Mouse (Mus musculus) liver, embryonic 12.5 days (tissue): ENCODE measurements at regions not wholly inside any gene's neighbourhood (a gene's known extent, or its start where the extent isn't known, plus 50 kb on each side); places are given as distances from the start of the nearest gene placed in this dataset.

ENCODE experiments used
- ATAC-seq: fragments of 200-750 bp; cut with Nextera tagmentation; 2 replicates; pipeline ENCODE4 v1.8.0; 2017; ENCODE audit warnings: moderate number of reproducible peaks, mild to moderate bottlenecking, moderate library complexity
- H3K27ac ChIP-seq: fragments of 300-500 bp; sonication (generic); 2 replicates; pipeline ENCODE4 v1.5.1; 2016; ENCODE audit warnings: mild to moderate bottlenecking
- H3K27me3 ChIP-seq: fragments of 300-500 bp; sonication (generic); replicated peaks from 2 replicates; pipeline ENCODE4 v1.6.1; 2016; ENCODE audit warnings: mild to moderate bottlenecking, moderate library complexity
- H3K36me3 ChIP-seq: fragments of 300-500 bp; sonication (generic); 2 replicates; pipeline ENCODE4 v1.6.1; 2016; ENCODE audit warnings: mild to moderate bottlenecking, moderate library complexity
- H3K4me1 ChIP-seq: fragments of 300-500 bp; sonication (generic); 2 replicates; pipeline ENCODE4 v1.6.1; 2016
- H3K4me2 ChIP-seq: fragments of 300-500 bp; sonication (generic); 2 replicates; pipeline ENCODE4 v1.6.1; 2016; ENCODE audit warnings: mild to moderate bottlenecking, moderate library complexity
- H3K4me3 ChIP-seq: fragments of 300-500 bp; sonication (generic); 2 replicates; pipeline ENCODE4 v1.5.1; 2016; ENCODE audit warnings: mild to moderate bottlenecking, moderate library complexity
- H3K9ac ChIP-seq: fragments of 300-500 bp; sonication (generic); 2 replicates; pipeline ENCODE4 v1.6.1; 2016; ENCODE audit warnings: mild to moderate bottlenecking, moderate library complexity
- H3K9me3 ChIP-seq: fragments of 300-500 bp; sonication (generic); replicated peaks from 2 replicates; pipeline ENCODE4 v1.6.1; 2016; ENCODE audit warnings: mild to moderate bottlenecking, moderate library complexity
- WGBS: fragments of 180-500 bp; shearing (Covaris S2); methylation state at CpG from one replicate; pipeline ENCODE4 v1.1.7; 2016; ENCODE audit not compliant: insufficient replicate concordance; 5-methylcytosine and 5-hydroxymethylcytosine counted together

DNA sequence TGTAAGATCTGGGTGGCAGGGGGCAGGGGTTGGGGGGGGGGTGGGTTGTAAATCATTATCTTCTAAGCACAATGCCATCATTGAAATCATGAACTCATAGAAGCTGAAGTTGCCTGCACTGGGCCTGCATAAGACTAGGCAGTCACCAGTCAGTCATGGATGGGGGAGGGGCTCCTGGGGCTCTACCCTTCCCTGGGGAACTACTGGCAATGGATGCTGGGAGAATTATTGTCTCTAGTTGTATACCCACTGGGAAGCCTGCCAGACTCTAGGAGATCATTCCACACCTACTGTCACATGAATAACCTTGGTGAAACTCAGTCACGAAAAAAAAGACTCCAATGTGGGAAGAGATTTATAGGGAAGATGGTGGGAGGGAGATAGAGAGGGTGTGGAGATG is 186.4 kb downstream of the Gm19935 start:
- Histone ChIP-seq H3K4me2 (no peak overlapping the region), H3K9me3 (no peaks in the 10 kb centered on the region), H3K4me3 (no peak overlapping the region), H3K4me1 (no peaks in the 10 kb centered on the region), H3K9ac (no peak overlapping the region), H3K27ac (no peak overlapping the region), H3K36me3 (no peaks in the 10 kb centered on the region), H3K27me3 (no peaks in the 10 kb centered on the region)
- no peak for ATAC-seq
- 51% methylated on average over 1 of the region's 1 CpGs for WGBS

DNA sequence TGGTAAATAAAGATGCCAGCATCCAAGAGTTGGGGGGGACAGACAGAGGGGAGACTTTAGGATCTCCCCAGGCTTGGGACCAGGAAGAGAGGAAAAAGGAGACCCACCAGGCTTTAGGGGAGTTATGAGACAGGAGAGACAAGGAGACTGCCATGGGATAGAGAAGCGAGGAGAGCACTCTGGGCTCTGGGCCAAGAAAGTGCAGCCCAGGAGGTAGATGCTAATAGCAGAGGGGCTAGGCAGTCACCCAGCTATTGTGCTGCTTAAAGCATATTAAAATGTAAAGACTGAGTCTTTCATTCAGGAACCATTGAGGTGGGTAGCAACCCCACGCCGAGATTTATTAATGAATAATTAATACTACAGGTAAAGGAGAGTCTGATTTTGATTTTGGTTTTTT is 208.8 kb downstream of the Gm19935 start:
- Histone ChIP-seq H3K4me2 (no peak overlapping the region), H3K27ac (no peak overlapping the region), H3K4me3 (no peak overlapping the region), H3K9ac (no peak overlapping the region), H3K9me3 (peaks cover 2% of the 10 kb centered on the region; the same call in 1 of the 2 replicates), H3K27me3 (no peaks in the 10 kb centered on the region), H3K4me1 (no peaks in the 10 kb centered on the region), H3K36me3 (no peaks in the 10 kb centered on the region)
- no peak for ATAC-seq
- WGBS, result 61% methylated on average over 3 of the region's 3 CpGs

DNA sequence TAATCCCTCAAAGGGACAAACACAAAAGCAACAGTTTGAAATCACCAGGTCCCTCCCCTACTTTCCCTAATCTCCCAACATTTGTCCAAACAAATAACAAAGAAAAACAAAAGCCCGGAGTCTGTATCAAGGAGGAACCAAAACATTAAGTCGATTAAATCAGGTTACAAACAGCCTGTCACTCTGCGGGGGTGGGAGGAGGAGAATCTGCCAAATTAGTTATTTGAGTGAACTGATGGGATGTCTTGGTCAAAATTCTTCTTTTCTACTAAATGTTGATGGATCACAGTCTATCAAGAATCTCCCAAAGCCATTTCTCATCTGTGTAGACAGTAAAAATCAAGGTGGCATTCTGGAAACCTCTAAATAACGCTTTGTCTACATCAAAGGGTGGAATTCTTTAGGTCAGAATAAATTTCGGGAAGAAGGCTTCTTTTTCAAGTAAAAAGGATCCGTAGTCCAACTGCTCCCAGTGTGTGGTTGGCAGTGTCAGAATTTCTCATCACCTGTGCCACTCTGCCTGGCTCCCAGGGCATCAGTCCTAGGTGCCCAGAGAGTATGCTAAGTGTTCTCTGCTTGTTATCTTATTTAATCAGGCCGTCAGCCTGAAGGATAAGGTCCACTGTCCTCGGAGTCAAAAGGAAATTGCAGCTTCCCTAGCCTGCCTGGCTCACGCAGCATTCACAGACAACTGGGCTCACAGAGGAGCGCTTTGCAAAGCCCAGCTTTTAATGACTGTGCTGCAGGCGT is 216.1 kb downstream of the Gm19935 start:
- H3K36me3 ChIP-seq, result no peaks in the 10 kb centered on the region
- H3K9ac ChIP-seq, result no peak overlapping the region
- no peaks in the 10 kb centered on the region for H3K4me1 ChIP-seq
- no peak overlapping the region for H3K4me3 ChIP-seq
- H3K9me3 ChIP-seq, result 0 out of 2 replicates have a peak, but pooled peaks cover 3% of the 10 kb centered on the region
- no peaks in the 10 kb centered on the region for H3K27me3 ChIP-seq
- no peak for ATAC-seq
- WGBS, result 22% methylated on average over 11 of the region's 11 CpGs
- no peak overlapping the region for H3K27ac ChIP-seq
- H3K4me2 ChIP-seq, result no peak overlapping the region

DNA sequence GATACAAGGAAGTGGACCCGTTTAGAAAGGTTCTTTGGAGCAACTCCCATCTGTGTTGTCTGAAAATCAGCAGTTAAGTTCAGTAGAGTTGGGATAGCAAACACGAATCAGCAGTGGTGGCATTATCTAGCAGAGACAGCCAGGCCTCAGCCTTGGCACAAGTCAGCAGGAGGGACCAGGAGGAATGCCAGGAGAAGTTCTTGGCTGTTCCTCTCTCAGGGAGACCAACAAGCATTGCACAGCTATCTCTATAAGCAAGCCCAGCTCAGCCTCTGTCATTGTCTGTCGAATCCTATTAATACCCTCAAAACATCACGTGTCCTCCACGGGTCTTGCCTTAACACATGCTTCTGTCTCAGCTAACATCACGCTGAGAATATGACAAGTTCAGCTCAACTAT is 219.8 kb downstream of the Gm19935 start:
- Histone ChIP-seq H3K4me1 (no peaks in the 10 kb centered on the region), H3K9me3 (no peaks in the 10 kb centered on the region), H3K4me3 (no peak overlapping the region), H3K36me3 (no peaks in the 10 kb centered on the region), H3K4me2 (no peak overlapping the region), H3K27ac (no peak overlapping the region), H3K27me3 (no peaks in the 10 kb centered on the region), H3K9ac (no peak overlapping the region)
- ATAC-seq, result no peak
- WGBS, result 61% methylated on average over 6 of the region's 6 CpGs

DNA sequence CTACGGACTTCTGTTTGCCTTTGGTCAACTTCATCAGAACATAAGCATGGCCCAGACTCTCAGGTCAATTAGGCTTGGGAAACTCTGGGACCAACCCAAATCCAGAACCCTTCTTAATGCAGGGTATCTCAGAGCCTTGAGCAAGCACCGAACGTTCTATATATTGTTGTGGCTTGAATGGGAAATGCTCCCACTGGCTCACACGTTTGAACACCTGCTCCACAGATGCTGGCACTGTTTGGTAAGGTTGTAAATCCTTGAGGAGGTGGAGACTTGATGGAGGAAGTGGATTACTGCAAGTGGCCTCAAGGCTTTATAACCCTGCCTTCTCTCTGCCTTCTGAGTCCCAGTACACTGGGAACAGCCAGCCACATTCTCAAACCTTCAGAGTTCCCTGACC is 231.3 kb upstream of the Tox3 start:
- no peak overlapping the region for H3K27ac ChIP-seq
- WGBS, result 60% methylated on average over 4 of the region's 4 CpGs

DNA sequence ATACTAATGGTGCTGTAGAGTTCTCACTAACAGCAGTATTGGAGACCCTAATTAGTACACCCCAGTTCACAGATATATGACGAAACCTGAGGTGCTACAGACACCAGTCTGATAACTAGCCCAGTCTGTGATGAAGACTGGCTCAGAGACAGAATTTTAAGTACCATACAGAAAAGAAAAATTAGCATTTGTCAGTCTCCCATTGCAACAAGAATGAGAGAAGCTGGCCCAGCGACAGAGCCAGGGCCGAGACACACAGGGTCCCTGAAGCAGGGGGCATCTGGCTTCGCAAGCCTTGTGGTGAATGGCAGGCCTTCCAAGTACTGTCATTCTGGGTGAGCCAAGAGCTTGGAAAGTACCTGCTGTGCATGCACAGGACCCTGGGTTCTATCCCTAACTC is 228.8 kb upstream of the Tox3 start:
- H3K36me3 ChIP-seq, result no peaks in the 10 kb centered on the region
- no peak overlapping the region for H3K4me2 ChIP-seq
- WGBS, result 83% methylated on average over 4 of the region's 4 CpGs
- H3K27me3 ChIP-seq, result no peaks in the 10 kb centered on the region
- H3K9ac ChIP-seq, result no peak overlapping the region
- H3K9me3 ChIP-seq, result 0 out of 2 replicates have a peak, but pooled peaks cover 8% of the 10 kb centered on the region
- no peaks in the 10 kb centered on the region for H3K4me1 ChIP-seq
- H3K4me3 ChIP-seq, result no peak overlapping the region
- no peak overlapping the region for H3K27ac ChIP-seq
- no peak for ATAC-seq

More for the DNA sequence above, 231.3 kb upstream of the Tox3 start:
- Histone ChIP-seq H3K4me2 (no peak overlapping the region), H3K27me3 (no peaks in the 10 kb centered on the region), H3K9ac (no peak overlapping the region), H3K9me3 (0 out of 2 replicates have a peak, but pooled peaks cover 8% of the 10 kb centered on the region), H3K4me1 (no peaks in the 10 kb centered on the region), H3K36me3 (no peaks in the 10 kb centered on the region), H3K4me3 (no peak overlapping the region)
- no peak for ATAC-seq

DNA sequence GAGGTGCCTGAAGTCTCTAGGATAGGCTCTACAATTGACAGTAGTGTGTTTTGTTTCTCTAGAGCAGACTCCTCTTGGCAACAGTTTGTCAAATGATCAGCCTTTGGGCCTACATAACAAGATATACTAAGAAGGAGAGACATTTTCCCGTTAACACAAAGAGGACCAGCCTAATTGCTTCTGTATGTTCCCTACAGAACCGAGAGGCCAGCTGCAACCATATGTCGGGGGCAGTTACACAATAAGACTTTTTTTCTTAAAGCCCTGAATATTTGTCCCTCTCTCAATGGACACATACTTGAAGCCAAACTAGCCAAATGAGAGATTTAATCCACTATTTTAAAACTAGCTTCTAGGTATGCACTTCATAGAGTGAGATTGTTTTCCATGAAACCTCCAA is 226.5 kb upstream of the Tox3 start:
- no peak overlapping the region for H3K9ac ChIP-seq
- H3K36me3 ChIP-seq, result no peaks in the 10 kb centered on the region
- H3K27ac ChIP-seq, result no peak overlapping the region
- H3K27me3 ChIP-seq, result no peaks in the 10 kb centered on the region
- no peak overlapping the region for H3K4me3 ChIP-seq
- H3K4me2 ChIP-seq, result no peak overlapping the region
- WGBS, result 52% methylated on average over 3 of the region's 3 CpGs
- H3K4me1 ChIP-seq, result no peaks in the 10 kb centered on the region
- ATAC-seq, result no peak
- H3K9me3 ChIP-seq, result 0 out of 2 replicates have a peak, but pooled peaks cover 8% of the 10 kb centered on the region

DNA sequence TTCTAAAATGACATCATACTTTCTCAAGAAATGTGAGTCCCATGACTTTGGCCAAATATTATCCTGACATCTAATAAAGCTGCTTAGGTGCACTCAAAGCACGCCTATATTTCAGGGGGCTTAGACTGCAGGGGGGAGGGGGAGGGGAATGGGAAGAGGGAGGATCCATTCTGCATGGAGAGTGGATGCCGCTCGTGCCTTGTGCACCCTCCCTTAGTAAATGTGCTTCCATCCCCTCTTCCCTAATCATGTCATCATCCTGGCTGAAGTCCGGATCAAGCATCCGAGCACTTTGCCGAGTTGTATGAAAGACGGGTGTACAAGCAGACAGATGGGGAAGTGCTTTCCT is 207.9 kb upstream of the Tox3 start:
- ATAC-seq, result no peak
- H3K27ac ChIP-seq, result no peak overlapping the region
- H3K4me2 ChIP-seq, result no peak overlapping the region
- H3K36me3 ChIP-seq, result no peaks in the 10 kb centered on the region
- H3K4me3 ChIP-seq, result no peak overlapping the region
- H3K9ac ChIP-seq, result no peak overlapping the region
- no peaks in the 10 kb centered on the region for H3K27me3 ChIP-seq
- no peaks in the 10 kb centered on the region for H3K4me1 ChIP-seq
- 73% methylated on average over 7 of the region's 7 CpGs for WGBS
- H3K9me3 ChIP-seq, result no peaks in the 10 kb centered on the region

DNA sequence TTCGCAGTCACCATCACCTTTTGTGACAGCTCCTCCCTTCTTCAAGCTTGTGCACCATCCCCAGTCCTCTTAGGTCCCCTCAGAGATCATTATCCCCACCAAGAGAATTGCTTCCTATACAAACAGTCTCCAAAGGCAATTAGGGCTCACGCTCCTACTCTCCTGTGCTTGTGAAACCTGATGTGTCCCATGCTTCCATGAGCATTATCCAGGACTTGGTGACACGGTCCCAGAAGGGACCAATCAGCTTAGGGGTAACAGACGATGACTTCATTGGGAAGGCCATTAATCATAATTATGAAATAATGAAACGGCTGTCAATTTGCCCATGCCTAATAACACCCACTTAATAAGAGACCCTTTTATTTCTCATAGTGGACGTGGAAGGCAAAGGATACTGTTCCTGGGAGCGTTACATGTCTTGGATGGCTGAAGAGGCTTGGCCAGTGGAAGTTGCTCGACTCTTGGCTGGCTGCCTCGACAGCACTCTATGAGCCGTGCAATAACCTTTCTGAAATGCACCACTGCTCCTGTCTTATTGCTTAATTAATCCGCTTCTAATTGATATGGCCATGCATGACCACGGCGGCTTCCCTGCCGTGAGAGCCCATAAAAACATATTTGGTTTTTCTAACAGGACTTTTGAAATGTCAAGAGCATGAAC is 207.4 kb upstream of the Tox3 start:
- Histone ChIP-seq H3K27ac (no peak overlapping the region), H3K36me3 (no peaks in the 10 kb centered on the region), H3K9me3 (no peaks in the 10 kb centered on the region), H3K4me1 (no peaks in the 10 kb centered on the region), H3K4me2 (no peak overlapping the region), H3K9ac (no peak overlapping the region), H3K4me3 (no peak overlapping the region), H3K27me3 (no peaks in the 10 kb centered on the region)
- WGBS, result 67% methylated on average over 14 of the region's 14 CpGs
- no peak for ATAC-seq

DNA sequence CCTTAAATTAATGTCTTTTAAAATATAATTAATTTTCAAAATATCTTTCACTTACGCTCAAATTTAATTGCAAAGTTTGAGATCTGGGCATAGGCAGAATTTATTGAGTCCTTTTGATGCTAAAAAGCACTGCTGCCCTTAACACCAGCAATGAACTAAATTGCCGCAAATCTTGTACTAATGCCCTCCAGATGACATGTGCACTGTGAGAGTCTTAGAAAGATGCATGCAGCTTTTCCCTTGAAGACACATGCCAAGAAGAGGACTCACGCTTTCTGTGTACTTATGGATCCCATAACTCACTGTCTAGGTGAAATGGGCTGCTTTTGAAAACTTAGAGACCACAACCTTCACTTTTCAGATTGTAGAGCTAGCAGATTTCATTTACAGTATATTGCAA is 199.1 kb upstream of the Tox3 start:
- Histone ChIP-seq H3K27ac (no peak overlapping the region), H3K36me3 (no peaks in the 10 kb centered on the region), H3K4me2 (no peak overlapping the region), H3K27me3 (no peaks in the 10 kb centered on the region), H3K9ac (no peak overlapping the region), H3K9me3 (0 out of 2 replicates have a peak, but pooled peaks cover 3% of the 10 kb centered on the region), H3K4me1 (no peaks in the 10 kb centered on the region), H3K4me3 (no peak overlapping the region)
- ATAC-seq, result no peak
- WGBS, result 64% methylated on average over 3 of the region's 3 CpGs

DNA sequence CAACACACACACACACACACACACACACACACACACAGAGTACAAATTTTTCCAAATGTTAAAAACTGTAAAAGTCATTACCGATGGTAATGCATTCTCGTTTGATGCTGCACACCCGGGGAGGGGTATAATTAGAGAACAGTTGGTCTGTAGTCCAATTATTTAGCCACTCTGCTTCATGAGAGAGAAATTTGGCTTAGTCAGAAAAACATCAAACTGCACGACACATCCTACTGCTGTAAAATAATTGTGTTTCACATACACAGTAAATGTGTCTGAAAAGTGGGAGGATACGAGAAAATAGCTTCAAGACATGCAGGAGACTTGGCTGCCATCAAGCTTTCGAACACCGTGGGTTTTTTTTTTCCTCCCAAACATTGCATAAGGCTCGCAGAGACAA is 194.5 kb upstream of the Tox3 start:
- Histone ChIP-seq H3K9me3 (no peaks in the 10 kb centered on the region), H3K4me1 (no peaks in the 10 kb centered on the region), H3K4me2 (no peak overlapping the region), H3K27me3 (no peaks in the 10 kb centered on the region), H3K27ac (no peak overlapping the region), H3K4me3 (no peak overlapping the region), H3K9ac (no peak overlapping the region), H3K36me3 (no peaks in the 10 kb centered on the region)
- ATAC-seq, result no peak
- 69% methylated on average over 8 of the region's 8 CpGs for WGBS

DNA sequence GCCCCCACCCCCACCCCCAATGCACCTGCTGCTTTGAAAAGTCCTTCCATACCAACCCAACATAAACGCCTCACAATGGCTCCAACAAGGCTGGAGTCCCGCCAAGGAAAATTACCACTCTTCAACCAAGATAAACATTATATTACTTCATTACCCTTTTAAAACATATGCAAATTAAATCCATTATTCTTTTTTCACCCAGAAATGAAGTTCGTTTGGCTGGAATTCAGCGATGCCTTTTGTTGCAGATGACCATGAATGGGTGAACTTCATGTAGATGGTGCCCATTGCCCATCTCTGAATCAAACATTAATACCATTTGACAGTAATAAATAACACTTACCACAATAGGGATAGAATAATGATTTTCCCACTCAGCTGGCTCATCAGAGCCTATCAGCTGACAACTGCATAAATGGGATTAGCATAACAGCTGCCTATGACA is 188.1 kb upstream of the Tox3 start:
- H3K9ac ChIP-seq, result no peak overlapping the region
- H3K27ac ChIP-seq, result no peak overlapping the region
- H3K9me3 ChIP-seq, result 0 out of 2 replicates have a peak, but pooled peaks cover 3% of the 10 kb centered on the region
- H3K4me2 ChIP-seq, result no peak overlapping the region
- no peaks in the 10 kb centered on the region for H3K27me3 ChIP-seq
- ATAC-seq, result no peak
- 76% methylated on average over 4 of the region's 4 CpGs for WGBS
- H3K4me1 ChIP-seq, result no peaks in the 10 kb centered on the region
- H3K36me3 ChIP-seq, result no peaks in the 10 kb centered on the region
- H3K4me3 ChIP-seq, result no peak overlapping the region
